Mouse (Mus musculus): ENCODE measurements around the gene Acin1. TPM values are rescaled to one million over a fixed set of nuclear protein-coding genes. Genes with fewer than 3 reads are reported as not detected.

Acin1 gene
- polyA plus RNA-seq, 1 experiment from 2014 or later = 38.0 TPM

DNA sequence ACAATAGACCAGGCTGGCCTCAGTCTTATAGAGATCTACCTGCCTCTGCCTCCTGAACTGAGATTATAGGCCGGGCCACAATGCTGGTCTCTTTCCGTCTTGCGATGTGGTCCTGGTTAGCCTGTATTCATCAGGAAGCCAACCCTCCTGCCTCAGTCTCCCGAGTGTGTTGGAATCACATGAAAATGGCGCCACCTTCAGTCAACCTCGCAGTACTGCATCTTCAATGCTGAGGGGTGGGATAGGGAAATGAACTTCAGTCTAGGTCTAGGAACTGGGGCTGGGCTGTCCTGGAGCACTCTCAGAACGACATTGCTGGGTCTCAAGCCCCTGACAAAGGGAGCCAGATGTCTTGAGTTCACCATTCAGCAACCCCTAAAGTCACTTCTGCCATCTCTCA is 89.6 kb downstream of the Acin1 start:
- DNase-seq (peak; percentile 37), ATAC-seq (no peak)
- Histone ChIP-seq H3K4me3 (ENCODE audit: low read depth, low read length) (no peak overlapping the region), H3K36me3 (replicated peaks; ENCODE audit: insufficient read depth, low read length) (peaks cover 4% of the 10 kb centered on the region; the same call in 1 of the 2 replicates), H3K27ac (ENCODE audit: low read depth) (no peak overlapping the region), H3K4me2 (ENCODE audit: low read depth, low read length) (no peak overlapping the region), H3K9ac (replicated peaks) (no peak overlapping the region), H3K27me3 (ENCODE audit: insufficient read depth, low read length) (no peaks in the 10 kb centered on the region), H3K9me3 (ENCODE audit: low read length) (no peaks in the 10 kb centered on the region), H3K4me1 (ENCODE audit: insufficient read depth) (peaks cover 1% of the 10 kb centered on the region)
- 67% methylated on average over 7 of the region's 7 CpGs for WGBS (ENCODE audit: insufficient replicate concordance)
- TF ChIP-seq CTCF (IDR thresholded peaks at IDR 0.05; ENCODE audit: low read depth) (peak; percentile 79), EP300 (IDR thresholded peaks at IDR 0.05; ENCODE audit: low read depth) (no peak)

DNA sequence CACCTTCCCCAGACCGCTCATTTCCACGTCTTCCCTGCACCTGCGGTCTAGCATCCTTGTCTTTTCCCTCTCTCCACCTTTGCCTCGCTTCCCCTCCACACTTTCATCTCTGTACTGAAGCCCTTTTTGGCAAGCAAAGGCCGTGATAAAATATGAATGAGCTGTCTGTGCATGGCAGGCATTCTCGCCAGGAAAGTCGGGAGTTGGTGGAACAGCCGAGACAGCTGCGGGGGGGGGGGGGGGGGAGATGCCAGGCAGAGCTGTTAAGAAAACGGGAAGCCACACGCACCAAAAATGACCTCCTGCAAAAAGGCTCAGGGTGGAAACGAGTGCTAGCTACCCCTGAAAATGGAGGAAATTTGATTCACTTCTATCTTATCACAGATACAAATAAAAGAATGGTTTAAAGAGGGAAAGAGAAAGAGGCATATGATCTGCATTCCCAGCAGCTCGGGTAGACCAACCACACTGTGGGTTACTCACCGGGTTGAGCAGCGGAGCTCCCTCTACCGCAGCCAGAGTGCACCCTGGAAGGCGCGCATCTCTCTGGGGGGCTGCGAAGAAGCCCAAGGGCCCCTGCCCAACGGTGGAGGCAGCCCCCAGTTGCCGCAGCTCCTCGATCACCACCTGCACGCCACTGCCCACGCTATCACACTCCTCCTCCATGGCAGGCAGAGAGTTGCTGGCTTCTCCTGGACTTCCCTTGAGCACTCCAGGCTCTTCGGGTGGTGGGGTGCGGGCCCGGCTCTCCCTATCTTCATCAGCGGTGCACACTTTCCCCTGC is 91.9 kb downstream of the Acin1 start:
- Histone ChIP-seq H3K4me2 (ENCODE audit: low read depth, low read length) (no peak overlapping the region), H3K9me3 (ENCODE audit: low read length) (no peaks in the 10 kb centered on the region), H3K36me3 (replicated peaks; ENCODE audit: insufficient read depth, low read length) (peaks cover 4% of the 10 kb centered on the region; the same call in 1 of the 2 replicates), H3K4me1 (ENCODE audit: insufficient read depth) (no peaks in the 10 kb centered on the region), H3K27ac (ENCODE audit: low read depth) (no peak overlapping the region), H3K9ac (replicated peaks) (no peak overlapping the region), H3K4me3 (ENCODE audit: low read depth, low read length) (no peak overlapping the region), H3K27me3 (ENCODE audit: insufficient read depth, low read length) (no peaks in the 10 kb centered on the region)
- ATAC-seq (no peak), DNase-seq (no peak)
- TF ChIP-seq EP300 (IDR thresholded peaks at IDR 0.05; ENCODE audit: low read depth) = no peak
- no peak for TF ChIP-seq CTCF (IDR thresholded peaks at IDR 0.05; ENCODE audit: low read depth)
- 82% methylated on average over 27 of the region's 28 CpGs for WGBS (ENCODE audit: insufficient replicate concordance)

DNA sequence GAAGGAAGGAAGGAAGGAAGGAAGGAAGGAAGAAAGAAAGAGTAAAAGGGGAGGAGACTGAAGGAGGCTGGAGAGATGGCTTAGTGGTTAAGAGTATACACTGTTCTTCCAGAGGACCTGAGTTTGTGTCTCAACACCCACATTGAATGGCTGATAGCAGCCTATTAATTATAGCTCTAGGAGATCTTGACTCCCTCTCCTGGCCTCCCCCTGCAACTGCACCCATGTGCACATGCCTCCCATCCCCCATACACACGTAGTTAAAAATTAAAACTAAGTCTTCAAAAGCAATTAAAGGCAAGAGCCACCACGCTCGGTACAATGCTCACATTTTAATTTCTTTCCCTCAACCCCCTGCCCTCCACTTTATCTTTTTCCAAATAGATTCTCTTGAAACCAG is 92.7 kb downstream of the Acin1 start:
- no peak overlapping the region for H3K27ac ChIP-seq (ENCODE audit: low read depth)
- H3K9ac ChIP-seq (replicated peaks) = no peak overlapping the region
- no peak overlapping the region for H3K4me2 ChIP-seq (ENCODE audit: low read depth, low read length)
- ATAC-seq (no peak), DNase-seq (no peak)
- H3K4me3 ChIP-seq (ENCODE audit: low read depth, low read length) = no peak overlapping the region
- TF ChIP-seq EP300 (IDR thresholded peaks at IDR 0.05; ENCODE audit: low read depth) = no peak
- TF ChIP-seq CTCF (IDR thresholded peaks at IDR 0.05; ENCODE audit: low read depth) = peak; percentile 55
- no peaks in the 10 kb centered on the region for H3K4me1 ChIP-seq (ENCODE audit: insufficient read depth)
- H3K27me3 ChIP-seq (ENCODE audit: insufficient read depth, low read length) = no peaks in the 10 kb centered on the region
- WGBS (ENCODE audit: insufficient replicate concordance) = 76% methylated on average over 3 of the region's 3 CpGs
- H3K9me3 ChIP-seq (ENCODE audit: low read length) = no peaks in the 10 kb centered on the region
- H3K36me3 ChIP-seq (replicated peaks; ENCODE audit: insufficient read depth, low read length) = peaks cover 4% of the 10 kb centered on the region; the same call in 1 of the 2 replicates

DNA sequence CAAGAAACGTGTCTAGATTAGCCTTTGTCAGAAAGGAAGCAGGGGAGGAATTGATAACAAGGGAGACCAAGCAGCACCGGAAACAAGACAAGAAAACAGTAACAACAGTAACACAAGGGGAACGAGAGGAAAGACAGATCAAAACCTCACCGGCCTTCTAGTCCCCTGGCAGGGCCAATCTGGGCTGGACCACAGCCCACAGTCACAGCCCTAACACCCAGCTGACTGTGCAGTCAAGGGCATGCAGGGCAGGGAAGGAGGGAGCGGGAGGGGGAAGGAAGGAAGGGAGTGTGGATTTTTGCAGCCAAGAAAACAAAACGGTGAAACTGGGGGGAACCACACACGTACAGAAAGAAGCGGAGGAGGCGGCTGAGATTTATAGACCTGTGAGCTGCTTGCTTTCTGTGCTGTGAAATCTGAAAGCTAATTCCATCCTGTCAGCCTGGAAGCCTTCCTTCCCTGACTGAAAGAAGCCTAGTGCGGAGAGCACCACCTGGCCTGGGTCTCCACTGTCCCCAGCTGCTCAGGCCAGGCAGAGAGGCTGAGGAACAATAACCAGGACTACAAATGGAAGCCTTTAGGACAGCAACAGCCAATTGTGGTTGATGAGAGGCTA is 94.3 kb downstream of the Acin1 start:
- H3K27me3 ChIP-seq (ENCODE audit: insufficient read depth, low read length) = no peaks in the 10 kb centered on the region
- ATAC-seq (peak; percentile 45), DNase-seq (no peak)
- no peak overlapping the region for H3K9ac ChIP-seq (replicated peaks)
- H3K4me2 ChIP-seq (ENCODE audit: low read depth, low read length) = no peak overlapping the region
- H3K9me3 ChIP-seq (ENCODE audit: low read length) = no peaks in the 10 kb centered on the region
- 42% methylated on average over 10 of the region's 10 CpGs for WGBS (ENCODE audit: insufficient replicate concordance)
- H3K4me1 ChIP-seq (ENCODE audit: insufficient read depth) = no peaks in the 10 kb centered on the region
- no peak overlapping the region for H3K4me3 ChIP-seq (ENCODE audit: low read depth, low read length)
- TF ChIP-seq EP300 (IDR thresholded peaks at IDR 0.05; ENCODE audit: low read depth) (no peak), CTCF (IDR thresholded peaks at IDR 0.05; ENCODE audit: low read depth) (no peak)
- peak overlapping the region; percentile 29; the same call in 1 of the 2 replicates for H3K27ac ChIP-seq (ENCODE audit: low read depth)
- H3K36me3 ChIP-seq (replicated peaks; ENCODE audit: insufficient read depth, low read length) = peaks cover 4% of the 10 kb centered on the region; the same call in 1 of the 2 replicates

MicroRNAs within 50 kb of the gene (microRNA counts, 519-probe panel; counts per million panel counts)
- microRNA mmu-miR-686 = not detected

Small RNA genes within 50 kb of the gene (microRNA-seq; reads per million reads assigned to microRNA genes)
- gene Mir686 (not detected), gene Mir6948 (not detected)

Other genes with a start within 250 kb of the Acin1 start
- 20.9 and 25.3 TPM in 2 replicates for gene Lrp10, start 222.8 kb downstream of the Acin1 start, polyA plus RNA-seq (2015; fragmentation: Nextera tagmentation; extraction: Ambion mirVana)
- 0.66 and 0.87 TPM in 2 replicates for gene Rem2, start 210.8 kb downstream of the Acin1 start, polyA plus RNA-seq (2015; fragmentation: Nextera tagmentation; extraction: Ambion mirVana)
- gene Prmt5, start 169.4 kb downstream of the Acin1 start, polyA plus RNA-seq (2015; fragmentation: Nextera tagmentation; extraction: Ambion mirVana) = 12.2 and 13.8 TPM in 2 replicates
- gene Haus4, start 132.3 kb downstream of the Acin1 start, polyA plus RNA-seq (2015; fragmentation: Nextera tagmentation; extraction: Ambion mirVana) = 33.2 and 35.1 TPM in 2 replicates
- 6.6 and 11.1 TPM in 2 replicates for gene Ajuba, start 109.4 kb downstream of the Acin1 start, polyA plus RNA-seq (2015; fragmentation: Nextera tagmentation; extraction: Ambion mirVana)
- gene 4931414P19Rik, start 80.9 kb downstream of the Acin1 start, polyA plus RNA-seq (2015; fragmentation: Nextera tagmentation; extraction: Ambion mirVana) = 1.2 and 1.4 TPM in 2 replicates
- gene Psmb5, start 68.9 kb downstream of the Acin1 start, polyA plus RNA-seq (2015; fragmentation: Nextera tagmentation; extraction: Ambion mirVana) = 148 and 157 TPM in 2 replicates
- not detected in 2 replicates for gene Psmb11, start 65.5 kb downstream of the Acin1 start, polyA plus RNA-seq (2015; fragmentation: Nextera tagmentation; extraction: Ambion mirVana)
- not detected in 2 replicates for gene Gm17606, start 46.0 kb downstream of the Acin1 start, polyA plus RNA-seq (2015; fragmentation: Nextera tagmentation; extraction: Ambion mirVana)
- gene Cdh24, start 45.6 kb downstream of the Acin1 start, polyA plus RNA-seq (2015; fragmentation: Nextera tagmentation; extraction: Ambion mirVana) = 0.09 and 0.11 TPM in 2 replicates
- gene 1700123O20Rik, start 715 bp downstream of the Acin1 start, polyA plus RNA-seq (2015; fragmentation: Nextera tagmentation; extraction: Ambion mirVana) = 50.9 and 53.3 TPM in 2 replicates
- gene Gm29776, start 11.9 kb upstream of the Acin1 start, polyA plus RNA-seq (2015; fragmentation: Nextera tagmentation; extraction: Ambion mirVana) = not detected in 2 replicates
- gene Cebpe, start 25.2 kb upstream of the Acin1 start, polyA plus RNA-seq (2015; fragmentation: Nextera tagmentation; extraction: Ambion mirVana) = 13.7 and 15.0 TPM in 2 replicates
- 2.2 and 2.8 TPM in 2 replicates for gene Slc7a8, start 95.0 kb upstream of the Acin1 start, polyA plus RNA-seq (2015; fragmentation: Nextera tagmentation; extraction: Ambion mirVana)
- not detected in 2 replicates for gene Rnf212b, start 127.2 kb upstream of the Acin1 start, polyA plus RNA-seq (2015; fragmentation: Nextera tagmentation; extraction: Ambion mirVana)
- 3.9 and 4.0 TPM in 2 replicates for gene Homez, start 184.0 kb upstream of the Acin1 start, polyA plus RNA-seq (2015; fragmentation: Nextera tagmentation; extraction: Ambion mirVana)
- gene Ppp1r3e, start 190.6 kb upstream of the Acin1 start, polyA plus RNA-seq (2015; fragmentation: Nextera tagmentation; extraction: Ambion mirVana) = 0.85 and 0.99 TPM in 2 replicates
- gene Bcl2l2, start 196.4 kb upstream of the Acin1 start, polyA plus RNA-seq (2015; fragmentation: Nextera tagmentation; extraction: Ambion mirVana) = 1.1 and 1.4 TPM in 2 replicates
- gene Gm20521, start 196.5 kb upstream of the Acin1 start, polyA plus RNA-seq (2015; fragmentation: Nextera tagmentation; extraction: Ambion mirVana) = 0.11 and 0.19 TPM in 2 replicates
- 38.2 and 46.6 TPM in 2 replicates for gene Pabpn1, start 205.6 kb upstream of the Acin1 start, polyA plus RNA-seq (2015; fragmentation: Nextera tagmentation; extraction: Ambion mirVana)
- gene Slc22a17, start 226.2 kb upstream of the Acin1 start, polyA plus RNA-seq (2015; fragmentation: Nextera tagmentation; extraction: Ambion mirVana) = 1.1 TPM in 2 replicates
- gene Efs, start 239.2 kb upstream of the Acin1 start, polyA plus RNA-seq (2015; fragmentation: Nextera tagmentation; extraction: Ambion mirVana) = 0.21 and 0.26 TPM in 2 replicates
- gene Il25, start 245.8 kb upstream of the Acin1 start, polyA plus RNA-seq (2015; fragmentation: Nextera tagmentation; extraction: Ambion mirVana) = not detected in 2 replicates
- 0.17 TPM in 1 of 2 replicates, not detected in the other for gene Cmtm5, start 249.3 kb upstream of the Acin1 start, polyA plus RNA-seq (2015; fragmentation: Nextera tagmentation; extraction: Ambion mirVana)